Mouse (Mus musculus) embryo, embryonic 11.5 days (tissue): ENCODE data around the gene Lclat1.

Experiments
- DNase-seq: peaks from one replicate; pipeline ENCODE4 v3.0.0-alpha.2; 2012; ENCODE audit warnings: low read depth, low spot score

Lclat1 gene

GRCm38 (mm10) chr17:73107158-73108157, at the start of gene Lclat1:
Gene Lclat1, plus strand, starts transcription at chr17:73107985.
- DNase-seq, result peak; percentile 94

- DNase-seq, result no peak
These were observed 49.5 kb upstream of the Lclat1 start for GRCm38 (mm10) chr17:73058319-73058718.

GRCm38 (mm10) chr17:73060224-73060896, 47.4 kb upstream of the Lclat1 start:
- peak; percentile 26 for DNase-seq

GRCm38 (mm10) chr17:73060897-73061252, 46.9 kb upstream of the Lclat1 start:
- no peak for DNase-seq

GRCm38 (mm10) chr17:73062701-73063100, 45.1 kb upstream of the Lclat1 start:
- no peak for DNase-seq

- no peak for DNase-seq
These were observed 44.5 kb upstream of the Lclat1 start for GRCm38 (mm10) chr17:73063299-73063698.

- no peak for DNase-seq
These were observed 44.0 kb upstream of the Lclat1 start for GRCm38 (mm10) chr17:73063781-73064180.

- no peak for DNase-seq
These were observed 41.2 kb upstream of the Lclat1 start for GRCm38 (mm10) chr17:73066387-73067169.

- no peak for DNase-seq
These were observed 40.4 kb upstream of the Lclat1 start for GRCm38 (mm10) chr17:73067423-73067822.

GRCm38 (mm10) chr17:73068321-73068992, 39.3 kb upstream of the Lclat1 start:
- DNase-seq, result no peak

GRCm38 (mm10) chr17:73070466-73070865, 37.3 kb upstream of the Lclat1 start:
- DNase-seq, result no peak

- DNase-seq, result no peak
These were observed 36.0 kb upstream of the Lclat1 start for GRCm38 (mm10) chr17:73071725-73072263.

GRCm38 (mm10) chr17:73072286-73072685, 35.5 kb upstream of the Lclat1 start:
- DNase-seq, result peak; percentile 48

GRCm38 (mm10) chr17:73074631-73075030, 33.2 kb upstream of the Lclat1 start:
- DNase-seq, result no peak

GRCm38 (mm10) chr17:73075238-73075890, 32.4 kb upstream of the Lclat1 start:
- DNase-seq, result no peak

GRCm38 (mm10) chr17:73077638-73078037, 30.1 kb upstream of the Lclat1 start:
- no peak for DNase-seq

- no peak for DNase-seq
These were observed 26.2 kb upstream of the Lclat1 start for GRCm38 (mm10) chr17:73081360-73082133.

- DNase-seq, result no peak
These were observed 25.1 kb upstream of the Lclat1 start for GRCm38 (mm10) chr17:73082506-73083196.
